Mouse (Mus musculus): ENCODE results near the gene Pfdn5. TPM values are rescaled to one million over a fixed set of nuclear protein-coding genes. Genes with fewer than 3 reads are reported as not detected.

Pfdn5 gene
- total and polyA plus RNA-seq, 3 experiments: 265 to 356 (median 296) TPM

DNA sequence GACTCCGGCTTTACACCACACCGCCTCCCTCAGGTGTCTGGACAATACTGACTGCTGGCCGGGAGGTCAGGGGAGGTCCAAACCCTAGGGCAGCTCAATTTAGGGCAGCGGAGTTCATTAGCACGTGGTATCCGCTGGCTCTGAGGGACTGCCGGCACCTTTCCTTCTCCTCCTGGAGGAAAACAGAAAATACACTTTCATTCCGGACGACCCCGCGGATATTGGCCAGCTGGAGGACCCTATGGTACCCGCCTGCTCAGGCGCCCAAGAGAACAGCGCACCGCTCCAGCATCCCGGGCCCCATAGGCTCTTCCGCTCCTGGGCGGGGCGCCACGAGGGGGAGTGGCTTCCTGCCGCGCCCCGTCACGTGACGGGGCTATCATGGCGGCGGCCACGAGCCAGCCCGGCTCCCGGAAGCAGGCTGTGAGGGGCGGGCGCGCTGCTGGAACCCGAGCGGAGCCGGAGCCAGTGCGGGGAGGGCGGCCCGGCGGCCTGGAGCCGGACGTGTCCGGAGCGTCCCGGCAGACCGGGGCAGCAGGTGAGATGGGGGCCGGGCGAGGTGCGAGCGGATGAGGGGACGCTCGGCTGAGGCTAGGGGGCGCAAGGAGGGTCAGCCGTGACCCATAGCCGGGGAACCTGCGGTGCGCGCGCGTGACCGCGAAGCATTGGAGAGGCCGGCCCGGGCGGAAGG, 46.7 kb upstream of the Pfdn5 start, which contains the start of gene Mfsd5:
TSS of gene Mfsd5 (plus strand) at position 363 of the 691 bp plus-strand sequence.
- Histone ChIP-seq H3K9ac (ENCODE audit: insufficient read depth, low read depth) (peak within 1 kb of the TSS; percentile 83), H3K36me3 (replicated peaks in 1 of 2; ENCODE audit: control insufficient read depth in 1 of 2, insufficient read depth in 1 of 2, low read length in 1 of 2) (peaks cover 21 to 32% of the 10 kb centered on the region in 2 experiments), H3K4me1 (ENCODE audit: control insufficient read depth in 1 of 2, insufficient read depth in 2 of 2) (peaks cover 12 to 19% of the 10 kb centered on the region in 2 experiments), H3K4me2 (ENCODE audit: insufficient read depth, low read depth, poor library complexity, severe bottlenecking) (peak within 1 kb of the TSS; percentile 67), H3K9me3 (replicated peaks; ENCODE audit: low read length) (no peaks in the 10 kb centered on the region), H3K27me3 (replicated peaks) (no peaks in the 10 kb centered on the region), H3K4me3 (replicated peaks in 1 of 3; ENCODE audit: low read depth in 2 of 3, low read length in 2 of 3, poor library complexity in 1 of 3) (peak within 1 kb of the TSS; percentile 74 to 87 (median 85)), H3K79me2 (replicated peaks; ENCODE audit: control insufficient read depth, extremely low read depth, insufficient read depth, poor library complexity, severe bottlenecking) (peaks cover 13% of the 10 kb centered on the region; the same call in 1 of the 2 replicates), H3K27ac (ENCODE audit: insufficient read depth, low read depth) (peak within 1 kb of the TSS; percentile 63)
- in situ Hi-C loops (cut with MboI; ENCODE audit: low pct_ligation_motif_present, low pct_unique_long_range_greater_than_20kb, low sequenced_read_pairs): no loop called here
- DNase-seq (ENCODE audit: extremely low read depth): peak; percentile 93
- dilution Hi-C loops (cut with MboI; ENCODE audit: extremely low pct_ligation_motif_present, extremely low pct_unique_long_range_greater_than_20kb, low sequenced_read_pairs): no loop called here
- peak; percentile 97 for TF ChIP-seq MAX (IDR thresholded peaks at IDR 0.05; ENCODE audit: low read length)
- peak; percentile 96 for TF ChIP-seq USF2 (conservative IDR thresholded peaks at IDR 0.05; ENCODE audit: low read depth, low read length)
- TF ChIP-seq PAX5 (IDR thresholded peaks at IDR 0.05; ENCODE audit: low read length): no peak
- TF ChIP-seq TCF12 (IDR thresholded peaks at IDR 0.05; ENCODE audit: low read depth, low read length): peak; percentile 95
- TF ChIP-seq JUND (conservative IDR thresholded peaks at IDR 0.05; ENCODE audit: low read depth, low read length): no peak
- peak; percentile 98 for TF ChIP-seq UBTF (IDR thresholded peaks at IDR 0.05; ENCODE audit: low read depth, low read length)
- TF ChIP-seq POLR2AphosphoS2 (IDR thresholded peaks at IDR 0.05; ENCODE audit: low read depth, low read length): peak; percentile 82; the same call in 1 of the 2 replicates
- TF ChIP-seq NELFE (IDR thresholded peaks at IDR 0.05; ENCODE audit: low read depth, low read length): peak; percentile 93
- TF ChIP-seq ETS1 (conservative IDR thresholded peaks at IDR 0.05; ENCODE audit: low read depth, low read length): no peak; the same call in none of the 2 replicates
- peak; percentile 94 for TF ChIP-seq ZMIZ1 (IDR thresholded peaks at IDR 0.05; ENCODE audit: low read depth, low read length)
- no peak for TF ChIP-seq JUN (IDR thresholded peaks at IDR 0.05; ENCODE audit: insufficient read depth, low read depth, low read length)
- TF ChIP-seq SIN3A (IDR thresholded peaks at IDR 0.05; ENCODE audit: low read length): peak; percentile 94
- no peak for TF ChIP-seq E2F4 (IDR thresholded peaks at IDR 0.05; ENCODE audit: insufficient replicate concordance, low read depth, low read length)
- TF ChIP-seq MAFK (IDR thresholded peaks at IDR 0.05; ENCODE audit: insufficient replicate concordance, low read length): no peak
- 0 out of 2 replicates have a peak, but pooled peaks have one; percentile 41 for TF ChIP-seq TBP (conservative IDR thresholded peaks at IDR 0.05; ENCODE audit: low read depth, low read length)
- peak; percentile 98 for TF ChIP-seq ELF1 (IDR thresholded peaks at IDR 0.05; ENCODE audit: low read depth, low read length)
- no peak for TF ChIP-seq SMC3 (IDR thresholded peaks at IDR 0.05; ENCODE audit: low read depth, low read length)
- TF ChIP-seq RAD21 (IDR thresholded peaks at IDR 0.05; ENCODE audit: low read depth, low read length): peak; percentile 34
- TF ChIP-seq ZKSCAN1 (IDR thresholded peaks at IDR 0.05; ENCODE audit: borderline replicate concordance, low read depth, low read length): no peak
- peak; percentile 94 for TF ChIP-seq MXI1 (IDR thresholded peaks at IDR 0.05; ENCODE audit: low read depth, low read length)
- no peak; the same call in none of the 2 replicates for TF ChIP-seq MYC (IDR thresholded peaks at IDR 0.05; ENCODE audit: low read depth, low read length)
- 0 out of 2 replicates have a peak, but pooled peaks have one; percentile 64 for TF ChIP-seq KAT2A (IDR thresholded peaks at IDR 0.05; ENCODE audit: insufficient replicate concordance, low read length)
- TF ChIP-seq EP300 (IDR thresholded peaks at IDR 0.05; ENCODE audit: low read length): no peak
- peak; percentile 99 for TF ChIP-seq USF1 (IDR thresholded peaks at IDR 0.05; ENCODE audit: low read depth, low read length)
- no peak for TF ChIP-seq CHD2 (IDR thresholded peaks at IDR 0.05; ENCODE audit: low read length)
- peak; percentile 59; the same call in 1 of the 2 replicates for TF ChIP-seq IRF4 (IDR thresholded peaks at IDR 0.05; ENCODE audit: low read depth, low read length)
- TF ChIP-seq BHLHE40 (IDR thresholded peaks at IDR 0.05; ENCODE audit: low read depth, low read length): peak; percentile 96
- peak; percentile 64; the same call in 1 of the 2 replicates for TF ChIP-seq MEF2A (IDR thresholded peaks at IDR 0.05; ENCODE audit: borderline replicate concordance, low read depth, low read length)
- TF ChIP-seq GABPA (IDR thresholded peaks at IDR 0.05; ENCODE audit: insufficient replicate concordance, low read depth, low read length): no peak
- TF ChIP-seq RCOR1 (conservative IDR thresholded peaks at IDR 0.05; ENCODE audit: low read depth, low read length): 0 out of 2 replicates have a peak, but pooled peaks have one; percentile 68
- TF ChIP-seq ZC3H11A (IDR thresholded peaks at IDR 0.05; ENCODE audit: low read depth, low read length): no peak
- TF ChIP-seq POLR2A (IDR thresholded peaks at IDR 0.05; ENCODE audit: low read depth, low read length): peak; percentile 97
- no peak for TF ChIP-seq MAZ (IDR thresholded peaks at IDR 0.05; ENCODE audit: low read depth, low read length)
- no peak for TF ChIP-seq ZNF384 (IDR thresholded peaks at IDR 0.05; ENCODE audit: low read depth, low read length)
- no peak; the same call in 1 of the 2 replicates for TF ChIP-seq CHD1 (IDR thresholded peaks at IDR 0.05; ENCODE audit: low read depth, low read length)
- TF ChIP-seq HCFC1 (IDR thresholded peaks at IDR 0.05; ENCODE audit: low read depth, low read length): peak; percentile 82
- peak; percentile 64 for TF ChIP-seq NRF1 (IDR thresholded peaks at IDR 0.05; ENCODE audit: low read depth, low read length)
- peak in 1 of 2 experiments; percentile 58; a peak in 2 of 4 replicates for TF ChIP-seq CTCF (conservative IDR thresholded peaks at IDR 0.05 in 1 of 2, IDR thresholded peaks at IDR 0.05 in 1 of 2; ENCODE audit: low read depth in 2 of 2, low read length in 2 of 2)
